8 mouse cellular contexts compared by ENCODE assay signal in genomic region chr8:70611849-70612248, GRCm38 (mm10). TPM values are rescaled to one million over a fixed set of nuclear protein-coding genes. Genes with fewer than 3 reads are reported as not detected.
A peak's percentile ranks its signal among the peaks of the same experiment; 100 is the strongest.
DNase-seq lines count a peak whose midpoint lies in the region.

No protein-coding gene starts in this region.

- intact Hi-C loops in left cerebral cortex, postnatal 4 days (cut with DNase I), result no loop called here

- DNase-seq in left cerebral cortex, adult 18-20 months (ENCODE audit: low spot score in 2 of 2), result peak; percentile 88 to 92
- DNase-seq in left cerebral cortex, adult 11 months (ENCODE audit: low spot score), result no peak
- peak; percentile 95 for DNase-seq in embryo, embryonic 10.5 days (ENCODE audit: low spot score)
- DNase-seq in gastrocnemius, postnatal 25 days, result peak; percentile 76
- peak; percentile 95 for DNase-seq in induced T-regulatory cell, adult 2 months (ENCODE audit: low read depth)
- DNase-seq in left cerebral cortex, postnatal 4 days, result peak; percentile 86
- DNase-seq in mesoderm, embryonic 11.5 days (ENCODE audit: low read depth, low spot score), result peak; percentile 86
- DNase-seq in skeletal muscle tissue, adult 2 months (ENCODE audit: low read depth, low spot score), result peak; percentile 76

RNA-seq across cellular contexts. Expression of gene Ssbp4, which starts 3.2 kb away (rescaled TPM):
- 100 to 1,000 TPM; 250 to 264 TPM for total RNA-seq in left cerebral cortex, adult 18-20 months (2021)
- total RNA-seq in gastrocnemius, postnatal 25 days (2021), result 10 to 100 TPM; 15.4 to 20.0 TPM
- 100 to 1,000 TPM; 156 to 193 TPM for total RNA-seq in left cerebral cortex, postnatal 4 days (2021)

RNA-seq across cellular contexts. Expression of gene Lrrc25, which starts 4.1 kb away (rescaled TPM):
- total RNA-seq in left cerebral cortex, adult 18-20 months (2021), result 1 to 10 TPM in 1 of 2 experiments, under 1 TPM in 1; 0.70 to 1.0 TPM
- under 1 TPM; 0.54 to 0.56 TPM for total RNA-seq in gastrocnemius, postnatal 25 days (2021)
- 1 to 10 TPM; 1.1 to 1.3 TPM for total RNA-seq in left cerebral cortex, postnatal 4 days (2021)

RNA-seq across cellular contexts. Expression of gene Isyna1, which starts 17.7 kb away (rescaled TPM):
- total RNA-seq in left cerebral cortex, adult 18-20 months (2021), result 10 to 100 TPM; 50.4 to 60.8 TPM
- 10 to 100 TPM in 1 of 2 experiments, 1 to 10 TPM in 1; 4.7 to 10.3 TPM for total RNA-seq in gastrocnemius, postnatal 25 days (2021)
- total RNA-seq in left cerebral cortex, postnatal 4 days (2021), result 10 to 100 TPM; 87.9 to 88.5 TPM

RNA-seq across cellular contexts. Expression of gene Gdf15, which starts 20.4 kb away (rescaled TPM):
- total RNA-seq in left cerebral cortex, adult 18-20 months (2021), result not detected
- total RNA-seq in gastrocnemius, postnatal 25 days (2021), result under 1 TPM in 1 of 2 experiments, not detected in 1; 0.33 TPM
- total RNA-seq in left cerebral cortex, postnatal 4 days (2021), result not detected

RNA-seq across cellular contexts. Expression of gene Pgpep1, which starts 48.3 kb away (rescaled TPM):
- total RNA-seq in left cerebral cortex, adult 18-20 months (2021), result 10 to 100 TPM; 11.6 to 17.9 TPM
- total RNA-seq in gastrocnemius, postnatal 25 days (2021), result 10 to 100 TPM; 18.6 to 22.6 TPM
- total RNA-seq in left cerebral cortex, postnatal 4 days (2021), result 10 to 100 TPM; 29.7 to 30.5 TPM

Comparison
In these comparisons a context has a peak if more than half of its experiments do, and no peak if none do; other contexts are left out.
1. RNA of gene Ssbp4, which starts 3.2 kb away (total RNA-seq): 250 to 264 TPM in left cerebral cortex, adult 18-20 months and 156 to 193 TPM in left cerebral cortex, postnatal 4 days; 15.4 to 20.0 TPM in gastrocnemius, postnatal 25 days; every median in the first group is over 4 times any median in the second.
2. RNA of gene Isyna1, which starts 17.7 kb away (total RNA-seq): 87.9 to 88.5 TPM in left cerebral cortex, postnatal 4 days and 50.4 to 60.8 TPM in left cerebral cortex, adult 18-20 months; 4.7 to 10.3 TPM in gastrocnemius, postnatal 25 days; every median in the first group is over 4 times any median in the second.